Mouse (Mus musculus) heart, embryonic 14.5 days (tissue): ENCODE data around the gene Meox1. TPM values are rescaled to one million over a fixed set of nuclear protein-coding genes. Genes with fewer than 3 reads are reported as not detected.
A peak's percentile ranks its signal among the peaks of the same experiment; 100 is the strongest.

Source experiments
- ATAC-seq: fragments of 200-750 bp; cut with Nextera tagmentation; 2 replicates; pipeline ENCODE4 v1.8.0; 2017; ENCODE audit warnings: low read depth, moderate TSS enrichment; ENCODE audit not compliant: insufficient number of reproducible peaks, insufficient read depth, low FRiP score
- H3K27ac ChIP-seq, 2 experiments: fragments of 200-500 bp in 1 of 2; fragments of 300-500 bp in 1 of 2; sonication (generic) in 1 of 2; replicated peaks in 1 of 2; 2 replicates each; pipeline ENCODE4 v1.5.1; 2012 to 2014; ENCODE audit warnings: low read depth in 2 of 2, low read length in 2 of 2, control low read depth in 1 of 2, mild to moderate bottlenecking in 1 of 2, mixed read lengths in 1 of 2; ENCODE audit not compliant: control insufficient read depth in 1 of 2, insufficient read depth in 1 of 2
- H3K27me3 ChIP-seq: fragments of 300-500 bp; sonication (generic); 2 replicates; pipeline ENCODE4 v1.6.1; 2014; ENCODE audit warnings: mild to moderate bottlenecking, low read length, control low read depth; ENCODE audit not compliant: control insufficient read depth, insufficient read depth
- H3K36me3 ChIP-seq: fragments of 300-500 bp; sonication (generic); 2 replicates; pipeline ENCODE4 v1.6.1; 2014; ENCODE audit warnings: mild to moderate bottlenecking, control low read depth, low read length, mixed read lengths; ENCODE audit not compliant: control insufficient read depth, insufficient read depth
- H3K4me1 ChIP-seq, 2 experiments: fragments of 200-500 bp in 1 of 2; fragments of 300-500 bp in 1 of 2; sonication (generic) in 1 of 2; 2 replicates each; pipeline ENCODE4 v1.6.1; 2012 to 2014; ENCODE audit warnings: low read length in 2 of 2, control low read depth in 1 of 2, mixed read lengths in 1 of 2; ENCODE audit not compliant: control insufficient read depth in 2 of 2, insufficient read depth in 2 of 2
- H3K4me2 ChIP-seq: fragments of 300-500 bp; sonication (generic); 2 replicates; pipeline ENCODE4 v1.6.1; 2014; ENCODE audit warnings: mild to moderate bottlenecking, low read length
- H3K4me3 ChIP-seq, 2 experiments: fragments of 200-500 bp in 1 of 2; fragments of 300-500 bp in 1 of 2; sonication (generic) in 1 of 2; 2 replicates each; pipeline ENCODE4 v1.5.1; 2012 to 2014; ENCODE audit warnings: low read length in 2 of 2, mild to moderate bottlenecking in 2 of 2, control low read depth in 1 of 2, low read depth in 1 of 2, moderate library complexity in 1 of 2; ENCODE audit not compliant: control insufficient read depth in 1 of 2, insufficient read depth in 1 of 2
- H3K9ac ChIP-seq: fragments of 300-500 bp; sonication (generic); 2 replicates; pipeline ENCODE4 v1.6.1; 2014; ENCODE audit warnings: mild to moderate bottlenecking, low read length
- H3K9me3 ChIP-seq: fragments of 300-500 bp; sonication (generic); 2 replicates; pipeline ENCODE4 v1.6.1; 2016; ENCODE audit warnings: low read length, control low read depth; ENCODE audit not compliant: control insufficient read depth
- WGBS: fragments of 180-500 bp; shearing (Covaris S2); extraction: QIAGEN DNeasy Blood & Tissue Kit; methylation state at CpG from one replicate; pipeline ENCODE4 v1.1.7; 2014; 5-methylcytosine and 5-hydroxymethylcytosine counted together
- polyA plus RNA-seq: library from polyadenylated mRNA; unstranded; fragments of >200 nt; fragmentation: Nextera tagmentation; extraction: Ambion mirVana; gene quantifications from 2 replicates; pipeline ENCODE4 v1.2.1, GENCODE M21; 2014

Meox1 gene
- polyA plus RNA-seq, 1 experiment from 2014 or later: 13.9 TPM

DNA sequence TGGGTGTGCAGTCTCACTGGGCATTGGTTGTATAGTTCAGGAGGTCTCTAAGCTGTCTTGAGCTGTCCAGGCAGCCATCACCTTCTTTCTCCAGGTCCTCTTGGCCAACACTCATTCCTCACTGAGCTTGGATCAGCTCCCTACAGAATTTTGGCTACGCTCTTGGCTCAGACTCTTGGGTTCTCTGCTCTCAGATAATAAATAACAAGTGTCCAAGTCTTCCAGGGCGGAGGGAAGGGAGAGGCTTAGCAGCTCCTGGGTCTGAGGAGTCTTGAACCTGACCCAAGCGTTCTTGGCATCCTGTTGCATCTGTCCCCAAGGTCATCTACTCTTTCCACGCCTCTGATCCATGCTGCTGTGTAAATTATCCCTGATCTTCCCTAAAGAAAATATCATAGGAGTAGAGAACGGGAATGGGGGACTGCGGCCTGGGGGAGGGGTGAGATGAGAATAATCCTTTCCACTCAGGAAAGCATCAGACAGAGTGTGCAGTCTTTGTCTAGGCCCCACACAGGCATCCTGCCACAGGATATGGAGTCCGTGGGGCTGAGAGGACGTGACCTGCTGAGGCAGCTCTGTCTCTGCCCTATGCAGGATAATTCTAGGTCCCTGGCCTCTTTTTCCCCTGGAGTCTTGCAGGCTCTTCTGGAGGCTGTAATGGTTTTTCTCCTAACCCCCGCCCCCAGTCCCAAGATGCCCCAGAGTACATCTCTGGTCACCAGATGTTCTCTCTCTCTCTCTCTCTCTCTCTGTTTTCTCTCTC is 38.0 kb downstream of the Meox1 start:
- H3K4me2 ChIP-seq: no peak overlapping the region
- ATAC-seq: no peak
- peak overlapping the region; percentile 2 to 25; a peak in 1 of 4 replicates for H3K27ac ChIP-seq
- H3K9ac ChIP-seq: no peak overlapping the region
- H3K27me3 ChIP-seq: no peaks in the 10 kb centered on the region
- WGBS: 67% methylated on average over 9 of the region's 9 CpGs
- peaks cover 11 to 12% of the 10 kb centered on the region in 2 experiments for H3K4me1 ChIP-seq
- no peak overlapping the region for H3K4me3 ChIP-seq
- H3K9me3 ChIP-seq: no peaks in the 10 kb centered on the region
- no peaks in the 10 kb centered on the region for H3K36me3 ChIP-seq

DNA sequence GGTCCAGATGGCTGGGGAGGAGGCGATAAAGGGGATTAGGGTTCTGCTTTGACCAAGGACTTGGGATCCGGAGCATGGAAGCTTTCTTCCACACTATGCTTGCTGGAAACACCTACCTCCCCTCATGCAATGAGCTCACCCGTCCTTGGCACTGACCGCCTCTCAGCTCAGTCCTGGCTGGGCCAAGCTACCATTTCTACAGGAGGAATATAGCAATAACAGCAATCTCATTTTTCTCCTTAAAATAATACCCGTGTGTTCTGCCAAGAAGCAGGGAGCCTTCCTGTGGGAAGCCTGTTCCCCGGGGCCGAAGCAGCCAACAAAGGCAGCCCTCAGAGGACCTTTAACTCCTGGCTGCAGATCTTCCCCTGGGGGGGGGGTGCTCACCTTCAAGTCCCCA is 43.1 kb downstream of the Meox1 start:
- Histone ChIP-seq H3K4me1 (peaks cover 2 to 3% of the 10 kb centered on the region in 2 experiments; a peak in 2 of 4 replicates), H3K9me3 (no peaks in the 10 kb centered on the region), H3K27ac (no peak overlapping the region), H3K4me3 (no peak overlapping the region), H3K27me3 (no peaks in the 10 kb centered on the region), H3K9ac (no peak overlapping the region), H3K36me3 (no peaks in the 10 kb centered on the region), H3K4me2 (no peak overlapping the region)
- WGBS: 69% methylated on average over 7 of the region's 7 CpGs
- ATAC-seq: no peak

DNA sequence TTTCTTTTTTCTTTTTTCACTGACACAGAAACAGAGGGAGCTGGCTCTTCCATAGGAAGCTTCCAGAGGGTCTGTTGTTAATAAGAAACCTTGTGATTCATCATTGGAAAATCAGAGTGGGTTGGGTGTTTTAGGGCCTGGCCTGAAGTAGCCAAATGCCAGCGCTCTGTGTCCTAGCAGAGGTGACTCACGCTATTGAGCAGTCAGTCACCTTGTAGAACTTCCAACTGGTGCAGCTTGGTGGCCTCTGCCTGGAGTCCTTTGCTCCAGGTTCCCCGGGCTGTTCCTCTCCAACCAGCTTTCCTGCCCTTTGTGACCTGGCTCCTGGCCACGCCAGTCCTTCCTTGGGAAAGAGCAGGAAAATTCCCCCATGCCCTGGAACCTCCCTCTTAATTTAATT is 44.9 kb downstream of the Meox1 start:
- H3K36me3 ChIP-seq: no peaks in the 10 kb centered on the region
- H3K9ac ChIP-seq: no peak overlapping the region
- no peak for ATAC-seq
- H3K9me3 ChIP-seq: no peaks in the 10 kb centered on the region
- H3K27ac ChIP-seq: 0 out of 4 replicates have a peak overlapping the region, but pooled peaks of 1 of the 2 experiments have one; percentile 24
- peaks cover 2 to 3% of the 10 kb centered on the region in 2 experiments; a peak in 2 of 4 replicates for H3K4me1 ChIP-seq
- no peaks in the 10 kb centered on the region for H3K27me3 ChIP-seq
- H3K4me3 ChIP-seq: no peak overlapping the region
- whole genome bisulfite sequencing: 64% methylated on average over 4 of the region's 4 CpGs
- no peak overlapping the region for H3K4me2 ChIP-seq

DNA sequence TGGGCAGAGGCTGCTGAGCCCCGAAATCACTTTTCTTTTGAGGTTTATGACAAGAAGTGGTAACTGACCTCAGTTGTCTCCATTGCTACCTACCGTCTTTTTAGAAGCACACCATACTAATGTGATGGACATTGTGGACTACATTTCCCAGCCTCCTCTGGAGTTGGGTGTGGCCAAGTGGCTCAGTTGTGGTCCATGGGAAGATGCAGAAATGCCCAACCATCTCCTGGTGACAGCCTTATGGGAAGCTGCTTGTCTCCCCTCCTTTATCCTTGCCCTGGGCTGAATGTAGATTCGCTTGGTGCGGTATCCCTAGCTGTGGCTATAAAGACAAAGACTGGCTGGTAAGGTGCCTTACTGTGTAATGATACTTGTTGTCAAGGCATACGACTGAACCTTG is 46.7 kb downstream of the Meox1 start:
- no peaks in the 10 kb centered on the region for H3K36me3 ChIP-seq
- H3K4me2 ChIP-seq: no peak overlapping the region
- peaks cover 8 to 13% of the 10 kb centered on the region in 2 experiments for H3K4me1 ChIP-seq
- H3K27ac ChIP-seq: no peak overlapping the region
- H3K9me3 ChIP-seq: no peaks in the 10 kb centered on the region
- 85% methylated on average over 5 of the region's 5 CpGs for WGBS
- ATAC-seq: no peak
- no peak overlapping the region for H3K9ac ChIP-seq
- H3K27me3 ChIP-seq: no peaks in the 10 kb centered on the region
- H3K4me3 ChIP-seq: no peak overlapping the region

DNA sequence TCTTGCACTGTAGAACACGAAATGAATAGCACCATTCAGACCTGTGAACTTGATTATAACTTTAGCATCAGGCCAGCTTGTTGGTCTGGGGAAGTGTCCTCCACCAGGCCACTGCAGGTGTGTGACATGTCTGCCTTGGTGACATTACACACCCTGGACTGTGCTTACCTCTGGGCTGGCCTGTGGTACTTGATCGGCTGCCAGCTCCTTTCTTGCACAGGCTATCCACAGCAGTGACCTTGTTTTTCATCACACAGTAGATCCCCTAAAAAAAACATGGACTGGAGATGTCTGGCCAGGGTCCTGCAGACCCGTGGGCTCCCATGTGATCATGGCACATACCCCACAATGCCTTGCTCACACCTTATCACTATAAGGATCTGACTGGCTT is 51.4 kb downstream of the Meox1 start:
- Histone ChIP-seq H3K4me1 (peaks cover 19 to 28% of the 10 kb centered on the region in 2 experiments), H3K4me3 (no peak overlapping the region), H3K27ac (peak overlapping the region; percentile 98 to 99), H3K36me3 (no peaks in the 10 kb centered on the region), H3K27me3 (no peaks in the 10 kb centered on the region), H3K9me3 (peaks cover 6% of the 10 kb centered on the region), H3K9ac (peak overlapping the region; percentile 54), H3K4me2 (peak overlapping the region; percentile 49)
- WGBS: 52% methylated on average over 3 of the region's 3 CpGs
- ATAC-seq: peak; percentile 19; the same call in 1 of the 2 replicates

DNA sequence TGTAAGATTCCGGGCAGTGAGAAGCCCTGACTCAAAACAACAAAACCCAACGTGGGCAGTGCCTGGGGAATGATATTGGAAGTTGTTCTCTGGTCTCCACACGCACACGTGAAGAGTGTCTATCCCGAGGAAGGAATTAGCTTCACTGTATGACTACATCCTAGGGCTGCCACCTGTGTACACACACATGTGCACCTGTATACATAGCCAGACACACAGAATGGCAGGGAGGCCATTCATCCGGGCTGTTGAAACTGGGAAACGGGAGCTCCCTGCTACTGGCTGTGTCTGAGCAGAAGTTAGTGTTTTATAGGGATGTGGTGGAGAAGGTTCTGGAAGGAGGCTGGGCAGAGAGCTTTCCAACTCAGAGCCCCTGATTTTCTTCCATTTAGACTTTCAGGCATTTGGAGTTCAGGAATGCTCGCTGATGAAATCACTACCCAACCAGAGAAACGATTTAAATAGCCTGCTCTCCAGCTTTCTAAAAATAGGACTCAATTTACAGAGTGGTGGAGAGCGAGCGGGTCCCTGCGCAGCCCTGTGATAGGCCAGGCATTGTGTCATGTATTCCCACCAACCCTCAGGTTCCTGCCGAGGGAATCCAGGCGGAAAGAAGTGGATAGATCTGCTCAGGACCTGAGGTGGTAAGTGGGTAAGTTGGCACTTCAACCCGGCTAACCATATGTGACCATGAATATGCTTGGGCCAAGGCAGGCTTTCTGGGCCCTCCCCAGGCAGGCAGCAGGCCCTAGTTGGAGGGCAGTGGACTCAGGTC is 52.0 kb downstream of the Meox1 start:
- Histone ChIP-seq H3K4me2 (peak overlapping the region; percentile 49), H3K36me3 (no peaks in the 10 kb centered on the region), H3K4me3 (no peak overlapping the region), H3K4me1 (peaks cover 19 to 28% of the 10 kb centered on the region in 2 experiments), H3K9ac (peak overlapping the region; percentile 59), H3K27me3 (no peaks in the 10 kb centered on the region), H3K9me3 (peaks cover 6% of the 10 kb centered on the region), H3K27ac (peak overlapping the region; percentile 99 to 100)
- peak; percentile 83 for ATAC-seq
- 35% methylated on average over 15 of the region's 15 CpGs for WGBS

DNA sequence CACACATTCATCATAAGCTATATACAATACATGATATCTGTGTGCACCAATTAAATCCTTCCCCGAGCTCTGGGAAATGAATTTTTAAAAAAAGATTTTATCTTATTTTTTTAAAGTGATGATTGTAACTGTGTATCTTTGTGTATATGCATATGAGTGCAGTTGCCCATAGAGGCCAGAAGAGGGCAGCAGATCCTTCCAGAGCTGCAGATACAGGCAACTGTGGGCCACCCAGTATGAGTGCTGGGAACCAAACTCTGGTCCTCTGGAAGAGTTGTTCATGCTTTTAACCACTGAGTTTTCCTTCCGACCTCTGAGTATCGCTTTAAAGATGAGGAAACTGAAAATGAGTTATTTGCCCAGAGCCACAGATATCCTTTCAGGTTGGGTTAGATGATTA is 53.8 kb downstream of the Meox1 start:
- ATAC-seq: no peak
- 97% methylated on average over 3 of the region's 3 CpGs for WGBS
- H3K4me2 ChIP-seq: no peak overlapping the region
- no peak overlapping the region for H3K9ac ChIP-seq
- no peaks in the 10 kb centered on the region for H3K27me3 ChIP-seq
- no peak overlapping the region for H3K27ac ChIP-seq
- no peaks in the 10 kb centered on the region for H3K36me3 ChIP-seq
- peaks cover 6% of the 10 kb centered on the region for H3K9me3 ChIP-seq
- H3K4me3 ChIP-seq: no peak overlapping the region
- H3K4me1 ChIP-seq: peaks cover 19 to 28% of the 10 kb centered on the region in 2 experiments
